Mouse (Mus musculus): ENCODE results near the gene Sos1.

DNA sequence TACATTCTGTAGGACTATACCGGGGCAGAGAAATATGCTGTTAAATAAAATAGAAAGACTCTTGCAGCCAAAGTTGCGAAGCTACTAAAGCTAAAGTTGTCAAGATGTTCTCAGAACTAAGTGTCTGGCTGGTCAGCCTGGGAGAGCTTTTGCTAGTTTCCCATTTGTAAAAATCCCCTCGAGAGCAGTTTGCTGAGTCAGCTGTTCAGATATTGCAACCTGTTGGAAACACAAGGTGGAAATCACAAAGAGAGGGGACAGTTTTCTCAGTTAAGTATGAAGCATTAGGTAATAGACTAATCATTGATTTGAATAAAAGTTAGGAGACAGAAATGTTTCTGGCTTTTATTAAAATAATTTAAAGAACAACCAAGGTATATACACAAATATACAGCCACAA lies 43.0 kb upstream of the Sos1 start:
- TF ChIP-seq EP300 (optimal IDR thresholded peaks at IDR 0.05): no peak
- TF ChIP-seq CTCF (IDR thresholded peaks at IDR 0.05; ENCODE audit: low read depth): no peak
